Mouse (Mus musculus): ENCODE measurements around the gene Mpc2. TPM values are rescaled to one million over a fixed set of nuclear protein-coding genes. Genes with fewer than 3 reads are reported as not detected.

Mpc2 gene
- 112 and 121 TPM in 2 replicates for polyA plus RNA-seq (2014; fragmentation: Nextera tagmentation; extraction: Ambion mirVana)

GRCm38 (mm10) chr1:165460360-165460800, at the start of gene Mpc2, which contains the start of gene Dcaf6:
Mpc2 (plus strand) TSS chr1:165460637.
Dcaf6 (minus strand) TSS chr1:165460475.
- peak within 1 kb of the TSS; percentile 90 for H3K4me3 ChIP-seq (ENCODE audit: low read depth, low read length)
- ATAC-seq (replicated peaks; ENCODE audit: insufficient number of reproducible peaks, low FRiP score, low TSS enrichment, low read depth): peak; percentile 94
- H3K36me3 ChIP-seq (replicated peaks; ENCODE audit: control insufficient read depth, insufficient read depth, low read depth, low read length): no peaks in the 10 kb centered on the region
- WGBS: 1% methylated on average over 21 of the region's 37 CpGs
- no peaks in the 10 kb centered on the region for H3K9me3 ChIP-seq (replicated peaks; ENCODE audit: control insufficient read depth, low read length)
- peak within 1 kb of the TSS; percentile 69 for H3K9ac ChIP-seq (replicated peaks; ENCODE audit: low read length)
- H3K4me2 ChIP-seq (ENCODE audit: low read depth, low read length): peak within 1 kb of the TSS; percentile 83
- H3K27me3 ChIP-seq (ENCODE audit: control insufficient read depth, insufficient read depth, low read length): no peaks in the 10 kb centered on the region
- H3K27ac ChIP-seq (replicated peaks; ENCODE audit: low read depth, low read length): peak within 1 kb of the TSS; percentile 78
- peak; percentile 98 for DNase-seq (ENCODE audit: low spot score)
- no peaks in the 10 kb centered on the region for H3K4me1 ChIP-seq (ENCODE audit: control insufficient read depth, insufficient read depth, low read length)

- Histone ChIP-seq H3K4me1 (ENCODE audit: control insufficient read depth, insufficient read depth, low read length) (no peaks in the 10 kb centered on the region), H3K4me2 (ENCODE audit: low read depth, low read length) (no peak overlapping the region), H3K27me3 (ENCODE audit: control insufficient read depth, insufficient read depth, low read length) (no peaks in the 10 kb centered on the region), H3K36me3 (replicated peaks; ENCODE audit: control insufficient read depth, insufficient read depth, low read depth, low read length) (no peaks in the 10 kb centered on the region), H3K9me3 (replicated peaks; ENCODE audit: control insufficient read depth, low read length) (no peaks in the 10 kb centered on the region), H3K4me3 (ENCODE audit: low read depth, low read length) (no peak overlapping the region), H3K9ac (replicated peaks; ENCODE audit: low read length) (no peak overlapping the region), H3K27ac (replicated peaks; ENCODE audit: low read depth, low read length) (no peak overlapping the region)
- DNase-seq (ENCODE audit: low spot score): no peak
- 67% methylated on average over 7 of the region's 7 CpGs for WGBS
- no peak for ATAC-seq (replicated peaks; ENCODE audit: insufficient number of reproducible peaks, low FRiP score, low TSS enrichment, low read depth)
Measured at GRCm38 (mm10) chr1:165421357-165421915, 39.0 kb upstream of the Mpc2 start.

- WGBS: 87% methylated on average over 2 of the region's 2 CpGs
- Histone ChIP-seq H3K4me2 (ENCODE audit: low read depth, low read length) (no peak overlapping the region), H3K9ac (replicated peaks; ENCODE audit: low read length) (no peak overlapping the region), H3K9me3 (replicated peaks; ENCODE audit: control insufficient read depth, low read length) (no peaks in the 10 kb centered on the region), H3K27ac (replicated peaks; ENCODE audit: low read depth, low read length) (no peak overlapping the region), H3K36me3 (replicated peaks; ENCODE audit: control insufficient read depth, insufficient read depth, low read depth, low read length) (no peaks in the 10 kb centered on the region), H3K27me3 (ENCODE audit: control insufficient read depth, insufficient read depth, low read length) (no peaks in the 10 kb centered on the region), H3K4me3 (ENCODE audit: low read depth, low read length) (no peak overlapping the region), H3K4me1 (ENCODE audit: control insufficient read depth, insufficient read depth, low read length) (no peaks in the 10 kb centered on the region)
- no peak for ATAC-seq (replicated peaks; ENCODE audit: insufficient number of reproducible peaks, low FRiP score, low TSS enrichment, low read depth)
- no peak for DNase-seq (ENCODE audit: low spot score)
Measured at GRCm38 (mm10) chr1:165426254-165426653, 34.2 kb upstream of the Mpc2 start.

- Histone ChIP-seq H3K27ac (replicated peaks; ENCODE audit: low read depth, low read length) (no peak overlapping the region), H3K9ac (replicated peaks; ENCODE audit: low read length) (no peak overlapping the region), H3K4me3 (ENCODE audit: low read depth, low read length) (no peak overlapping the region), H3K4me2 (ENCODE audit: low read depth, low read length) (no peak overlapping the region), H3K27me3 (ENCODE audit: control insufficient read depth, insufficient read depth, low read length) (no peaks in the 10 kb centered on the region), H3K36me3 (replicated peaks; ENCODE audit: control insufficient read depth, insufficient read depth, low read depth, low read length) (no peaks in the 10 kb centered on the region), H3K9me3 (replicated peaks; ENCODE audit: control insufficient read depth, low read length) (no peaks in the 10 kb centered on the region), H3K4me1 (ENCODE audit: control insufficient read depth, insufficient read depth, low read length) (no peaks in the 10 kb centered on the region)
- ATAC-seq (replicated peaks; ENCODE audit: insufficient number of reproducible peaks, low FRiP score, low TSS enrichment, low read depth) (no peak), DNase-seq (ENCODE audit: low spot score) (no peak)
- 78% methylated on average over 1 of the region's 1 CpGs for WGBS
Measured at GRCm38 (mm10) chr1:165432883-165433282, 27.6 kb upstream of the Mpc2 start.

GRCm38 (mm10) chr1:165438289-165439021, 22.0 kb upstream of the Mpc2 start:
- no peaks in the 10 kb centered on the region for H3K36me3 ChIP-seq (replicated peaks; ENCODE audit: control insufficient read depth, insufficient read depth, low read depth, low read length)
- no peak for ATAC-seq (replicated peaks; ENCODE audit: insufficient number of reproducible peaks, low FRiP score, low TSS enrichment, low read depth)
- no peaks in the 10 kb centered on the region for H3K9me3 ChIP-seq (replicated peaks; ENCODE audit: control insufficient read depth, low read length)
- no peak overlapping the region for H3K4me3 ChIP-seq (ENCODE audit: low read depth, low read length)
- DNase-seq (ENCODE audit: low spot score): no peak
- WGBS: 90% methylated on average over 1 of the region's 1 CpGs
- no peak overlapping the region for H3K4me2 ChIP-seq (ENCODE audit: low read depth, low read length)
- no peak overlapping the region for H3K27ac ChIP-seq (replicated peaks; ENCODE audit: low read depth, low read length)
- no peaks in the 10 kb centered on the region for H3K4me1 ChIP-seq (ENCODE audit: control insufficient read depth, insufficient read depth, low read length)
- no peaks in the 10 kb centered on the region for H3K27me3 ChIP-seq (ENCODE audit: control insufficient read depth, insufficient read depth, low read length)
- H3K9ac ChIP-seq (replicated peaks; ENCODE audit: low read length): no peak overlapping the region

GRCm38 (mm10) chr1:165440788-165441187, 19.6 kb upstream of the Mpc2 start:
- Histone ChIP-seq H3K9me3 (replicated peaks; ENCODE audit: control insufficient read depth, low read length) (no peaks in the 10 kb centered on the region), H3K27me3 (ENCODE audit: control insufficient read depth, insufficient read depth, low read length) (no peaks in the 10 kb centered on the region), H3K36me3 (replicated peaks; ENCODE audit: control insufficient read depth, insufficient read depth, low read depth, low read length) (no peaks in the 10 kb centered on the region), H3K4me3 (ENCODE audit: low read depth, low read length) (no peak overlapping the region), H3K27ac (replicated peaks; ENCODE audit: low read depth, low read length) (no peak overlapping the region), H3K4me1 (ENCODE audit: control insufficient read depth, insufficient read depth, low read length) (no peaks in the 10 kb centered on the region), H3K4me2 (ENCODE audit: low read depth, low read length) (no peak overlapping the region), H3K9ac (replicated peaks; ENCODE audit: low read length) (no peak overlapping the region)
- WGBS: 74% methylated on average over 3 of the region's 3 CpGs
- no peak for DNase-seq (ENCODE audit: low spot score)
- no peak for ATAC-seq (replicated peaks; ENCODE audit: insufficient number of reproducible peaks, low FRiP score, low TSS enrichment, low read depth)

- ATAC-seq (replicated peaks; ENCODE audit: insufficient number of reproducible peaks, low FRiP score, low TSS enrichment, low read depth) (no peak), DNase-seq (ENCODE audit: low spot score) (no peak)
- H3K9me3 ChIP-seq (replicated peaks; ENCODE audit: control insufficient read depth, low read length): no peaks in the 10 kb centered on the region
- no peak overlapping the region for H3K4me3 ChIP-seq (ENCODE audit: low read depth, low read length)
- H3K27ac ChIP-seq (replicated peaks; ENCODE audit: low read depth, low read length): no peak overlapping the region
- H3K36me3 ChIP-seq (replicated peaks; ENCODE audit: control insufficient read depth, insufficient read depth, low read depth, low read length): no peaks in the 10 kb centered on the region
- no peak overlapping the region for H3K9ac ChIP-seq (replicated peaks; ENCODE audit: low read length)
- no peaks in the 10 kb centered on the region for H3K27me3 ChIP-seq (ENCODE audit: control insufficient read depth, insufficient read depth, low read length)
- H3K4me1 ChIP-seq (ENCODE audit: control insufficient read depth, insufficient read depth, low read length): no peaks in the 10 kb centered on the region
- no peak overlapping the region for H3K4me2 ChIP-seq (ENCODE audit: low read depth, low read length)
Measured at GRCm38 (mm10) chr1:165441201-165441600, 19.2 kb upstream of the Mpc2 start.

GRCm38 (mm10) chr1:165441719-165442118, 18.7 kb upstream of the Mpc2 start:
- H3K4me2 ChIP-seq (ENCODE audit: low read depth, low read length): no peak overlapping the region
- no peak for DNase-seq (ENCODE audit: low spot score)
- WGBS: 80% methylated on average over 3 of the region's 3 CpGs

More at GRCm38 (mm10) chr1:165441719-165442118, 18.7 kb upstream of the Mpc2 start:
- Histone ChIP-seq H3K9ac (replicated peaks; ENCODE audit: low read length) (no peak overlapping the region), H3K4me1 (ENCODE audit: control insufficient read depth, insufficient read depth, low read length) (no peaks in the 10 kb centered on the region), H3K27me3 (ENCODE audit: control insufficient read depth, insufficient read depth, low read length) (no peaks in the 10 kb centered on the region), H3K27ac (replicated peaks; ENCODE audit: low read depth, low read length) (no peak overlapping the region), H3K9me3 (replicated peaks; ENCODE audit: control insufficient read depth, low read length) (no peaks in the 10 kb centered on the region), H3K36me3 (replicated peaks; ENCODE audit: control insufficient read depth, insufficient read depth, low read depth, low read length) (no peaks in the 10 kb centered on the region), H3K4me3 (ENCODE audit: low read depth, low read length) (no peak overlapping the region)
- ATAC-seq (replicated peaks; ENCODE audit: insufficient number of reproducible peaks, low FRiP score, low TSS enrichment, low read depth): no peak
